Mouse (Mus musculus): ENCODE data around the gene Gjc2. TPM values are rescaled to one million over a fixed set of nuclear protein-coding genes. Genes with fewer than 3 reads are reported as not detected.
"Not testable (repeated sequence)": the region's sequence is repeated elsewhere in the genome, so short reads cannot be mapped to it uniquely, and the experiment has no call there.

Gjc2 gene
- polyA plus RNA-seq, 1 experiment = 1.1 TPM

DNA sequence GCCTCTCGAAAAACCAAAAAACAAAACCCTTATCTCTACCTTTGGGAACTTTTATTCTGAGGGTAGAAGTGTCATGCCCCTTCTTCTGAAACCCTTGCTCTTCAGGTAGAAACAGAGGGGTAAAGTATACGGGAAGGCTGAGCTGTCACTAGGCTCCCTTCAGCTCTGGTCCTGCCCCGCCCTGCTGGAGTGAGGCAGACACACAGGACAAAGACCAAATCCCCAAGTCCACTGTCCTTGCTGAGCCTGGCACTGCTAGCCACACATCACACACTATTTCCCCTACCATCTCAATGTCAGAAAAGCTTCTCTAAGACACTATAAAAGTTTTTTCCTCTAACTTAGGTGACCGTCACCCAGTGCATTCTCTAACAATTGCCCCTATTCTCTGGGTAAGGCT is 39.3 kb upstream of the Gjc2 start:
- no peak for DNase-seq (ENCODE audit: low read depth)
- TF ChIP-seq CTCF (IDR thresholded peaks at IDR 0.05; ENCODE audit: borderline replicate concordance, extremely low read depth, insufficient read depth, insufficient read length) (no peak), POLR2A (IDR thresholded peaks at IDR 0.05; ENCODE audit: borderline replicate concordance, extremely low read depth, insufficient read depth, insufficient read length, poor library complexity, severe bottlenecking) (no peak)

GRCm38 (mm10) chr11:59221604-59222003 is 38.6 kb upstream of the Gjc2 start:
- no peak for DNase-seq (ENCODE audit: low read depth)
- no peak for TF ChIP-seq POLR2A (IDR thresholded peaks at IDR 0.05; ENCODE audit: borderline replicate concordance, extremely low read depth, insufficient read depth, insufficient read length, poor library complexity, severe bottlenecking)

GRCm38 (mm10) chr11:59219064-59219463 is 36.1 kb upstream of the Gjc2 start:
- DNase-seq (ENCODE audit: low read depth) = no peak

GRCm38 (mm10) chr11:59218389-59218998 is 35.5 kb upstream of the Gjc2 start:
- no peak for DNase-seq (ENCODE audit: low read depth)
- TF ChIP-seq CTCF (IDR thresholded peaks at IDR 0.05; ENCODE audit: borderline replicate concordance, extremely low read depth, insufficient read depth, insufficient read length) (no peak), POLR2A (IDR thresholded peaks at IDR 0.05; ENCODE audit: borderline replicate concordance, extremely low read depth, insufficient read depth, insufficient read length, poor library complexity, severe bottlenecking) (no peak)

More at GRCm38 (mm10) chr11:59219064-59219463, 36.1 kb upstream of the Gjc2 start:
- TF ChIP-seq CTCF (IDR thresholded peaks at IDR 0.05; ENCODE audit: borderline replicate concordance, extremely low read depth, insufficient read depth, insufficient read length) (peak; percentile 44; the same call in 1 of the 2 replicates), POLR2A (IDR thresholded peaks at IDR 0.05; ENCODE audit: borderline replicate concordance, extremely low read depth, insufficient read depth, insufficient read length, poor library complexity, severe bottlenecking) (no peak)

DNA sequence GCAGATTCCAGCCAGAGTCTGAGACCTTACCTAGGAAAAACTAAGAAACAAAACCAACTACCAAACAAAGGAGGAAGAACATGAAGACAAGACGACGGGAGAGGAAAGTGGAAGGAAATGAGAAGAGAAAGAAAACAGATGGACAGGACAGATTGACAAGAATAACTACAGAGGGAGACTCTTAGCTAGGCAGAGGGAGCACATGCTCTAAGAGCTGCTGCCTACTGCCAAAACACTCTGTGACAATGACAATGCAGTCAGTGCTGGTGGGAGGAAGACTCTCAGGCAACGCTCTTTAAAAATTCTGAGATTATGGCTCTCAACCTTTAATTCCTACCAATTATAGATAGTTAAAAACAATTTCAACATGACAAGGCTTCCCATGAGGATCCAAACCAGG is 33.9 kb upstream of the Gjc2 start:
- no peak for TF ChIP-seq CTCF (IDR thresholded peaks at IDR 0.05; ENCODE audit: borderline replicate concordance, extremely low read depth, insufficient read depth, insufficient read length)
- no peak for TF ChIP-seq POLR2A (IDR thresholded peaks at IDR 0.05; ENCODE audit: borderline replicate concordance, extremely low read depth, insufficient read depth, insufficient read length, poor library complexity, severe bottlenecking)

GRCm38 (mm10) chr11:59212892-59213494 is 30.0 kb upstream of the Gjc2 start:
- DNase-seq (ENCODE audit: low read depth) = no peak
- TF ChIP-seq CTCF (IDR thresholded peaks at IDR 0.05; ENCODE audit: borderline replicate concordance, extremely low read depth, insufficient read depth, insufficient read length) (no peak), POLR2A (IDR thresholded peaks at IDR 0.05; ENCODE audit: borderline replicate concordance, extremely low read depth, insufficient read depth, insufficient read length, poor library complexity, severe bottlenecking) (no peak)

More for the DNA sequence above, 33.9 kb upstream of the Gjc2 start:
- peak; percentile 53 for DNase-seq (ENCODE audit: low read depth)

- DNase-seq (ENCODE audit: low read depth) = not testable (repeated sequence)
Observed at GRCm38 (mm10) chr11:59212320-59212719, 29.3 kb upstream of the Gjc2 start.

GRCm38 (mm10) chr11:59211561-59211960 is 28.5 kb upstream of the Gjc2 start:
- not testable (repeated sequence) for DNase-seq (ENCODE audit: low read depth)

GRCm38 (mm10) chr11:59210020-59210419 is 27.0 kb upstream of the Gjc2 start:
- no peak for TF ChIP-seq POLR2A (IDR thresholded peaks at IDR 0.05; ENCODE audit: borderline replicate concordance, extremely low read depth, insufficient read depth, insufficient read length, poor library complexity, severe bottlenecking)
- TF ChIP-seq CTCF (IDR thresholded peaks at IDR 0.05; ENCODE audit: borderline replicate concordance, extremely low read depth, insufficient read depth, insufficient read length) = no peak
- no peak for DNase-seq (ENCODE audit: low read depth)

DNA sequence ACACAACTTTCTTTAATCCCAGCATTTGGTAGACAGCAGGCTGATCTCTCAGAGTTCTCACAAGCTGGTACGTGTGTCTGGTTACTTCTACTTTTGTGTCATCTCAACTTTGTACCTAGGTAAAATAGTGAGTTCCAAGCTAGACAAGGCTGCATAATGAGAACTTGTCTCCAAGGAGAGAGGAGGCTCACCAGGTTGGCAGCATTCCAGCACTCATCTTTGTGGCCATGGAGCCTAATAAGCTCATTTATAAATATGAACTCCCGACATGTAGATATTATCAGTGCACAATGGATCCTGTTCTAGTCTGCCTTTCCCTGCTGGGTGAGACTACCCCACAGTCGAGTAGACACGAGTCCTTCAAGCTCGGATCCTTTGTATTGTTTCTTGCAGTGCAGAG is 26.6 kb upstream of the Gjc2 start:
- no peak for DNase-seq (ENCODE audit: low read depth)

GRCm38 (mm10) chr11:59209003-59209441 is 26.0 kb upstream of the Gjc2 start:
- TF ChIP-seq POLR2A (IDR thresholded peaks at IDR 0.05; ENCODE audit: borderline replicate concordance, extremely low read depth, insufficient read depth, insufficient read length, poor library complexity, severe bottlenecking) (no peak), CTCF (IDR thresholded peaks at IDR 0.05; ENCODE audit: borderline replicate concordance, extremely low read depth, insufficient read depth, insufficient read length) (peak; percentile 64)
- peak; percentile 78 for DNase-seq (ENCODE audit: low read depth)

More for the DNA sequence above, 26.6 kb upstream of the Gjc2 start:
- TF ChIP-seq CTCF (IDR thresholded peaks at IDR 0.05; ENCODE audit: borderline replicate concordance, extremely low read depth, insufficient read depth, insufficient read length) (no peak), POLR2A (IDR thresholded peaks at IDR 0.05; ENCODE audit: borderline replicate concordance, extremely low read depth, insufficient read depth, insufficient read length, poor library complexity, severe bottlenecking) (no peak)

GRCm38 (mm10) chr11:59208153-59208831 is 25.3 kb upstream of the Gjc2 start, which contains the start of gene 2310033P09Rik:
TSS of gene 2310033P09Rik (plus strand) at chr11:59208321.
- TF ChIP-seq POLR2A (IDR thresholded peaks at IDR 0.05; ENCODE audit: borderline replicate concordance, extremely low read depth, insufficient read depth, insufficient read length, poor library complexity, severe bottlenecking) (peak; percentile 67; the same call in 1 of the 2 replicates), CTCF (IDR thresholded peaks at IDR 0.05; ENCODE audit: borderline replicate concordance, extremely low read depth, insufficient read depth, insufficient read length) (no peak)
- DNase-seq (ENCODE audit: low read depth) = peak; percentile 99
